Mouse (Mus musculus) midbrain, embryonic 15.5 days (tissue): ENCODE measurements around the gene Grm7. TPM values are rescaled to one million over a fixed set of nuclear protein-coding genes. Genes with fewer than 3 reads are reported as not detected.

Source experiments
- ATAC-seq: fragments of 200-750 bp; cut with Nextera tagmentation; replicated peaks from 2 replicates; pipeline ENCODE4 v1.8.0; 2017; ENCODE audit warnings: moderate TSS enrichment
- H3K27ac ChIP-seq: fragments of 300-500 bp; sonication (generic); 2 replicates; pipeline ENCODE4 v1.5.1; 2015; ENCODE audit warnings: mild to moderate bottlenecking, inconsistent platforms
- H3K27me3 ChIP-seq: fragments of 300-500 bp; sonication (generic); replicated peaks from 2 replicates; pipeline ENCODE4 v1.6.1; 2015; ENCODE audit warnings: inconsistent platforms
- H3K36me3 ChIP-seq: fragments of 300-500 bp; sonication (generic); replicated peaks from 2 replicates; pipeline ENCODE4 v1.6.1; 2015; ENCODE audit warnings: inconsistent platforms
- H3K4me1 ChIP-seq: fragments of 300-500 bp; sonication (generic); 2 replicates; pipeline ENCODE4 v1.6.1; 2015; ENCODE audit warnings: inconsistent platforms
- H3K4me2 ChIP-seq: fragments of 300-500 bp; sonication (generic); 2 replicates; pipeline ENCODE4 v1.6.1; 2015; ENCODE audit warnings: inconsistent platforms, mild to moderate bottlenecking, moderate library complexity
- H3K4me3 ChIP-seq: fragments of 300-500 bp; sonication (generic); 2 replicates; pipeline ENCODE4 v1.5.1; 2015; ENCODE audit warnings: mild to moderate bottlenecking, inconsistent platforms
- H3K9ac ChIP-seq: fragments of 300-500 bp; sonication (generic); 2 replicates; pipeline ENCODE4 v1.6.1; 2015; ENCODE audit warnings: mild to moderate bottlenecking, inconsistent platforms
- H3K9me3 ChIP-seq: fragments of 300-500 bp; sonication (generic); 2 replicates; pipeline ENCODE4 v1.6.1; 2016; ENCODE audit warnings: inconsistent platforms
- WGBS: fragments of 180-500 bp; shearing (Covaris S2); methylation state at CpG from one replicate; pipeline ENCODE4 v1.1.7; 2015; ENCODE audit warnings: mixed read lengths; 5-methylcytosine and 5-hydroxymethylcytosine counted together
- polyA plus RNA-seq: library from polyadenylated mRNA; unstranded; fragments of >200 nt; fragmentation: Nextera tagmentation; extraction: Ambion mirVana; gene quantifications from 2 replicates; pipeline ENCODE4 v1.2.1, GENCODE M21; 2015

Gene Grm7
- polyA plus RNA-seq, 1 experiment from 2014 or later = 30.1 TPM

DNA sequence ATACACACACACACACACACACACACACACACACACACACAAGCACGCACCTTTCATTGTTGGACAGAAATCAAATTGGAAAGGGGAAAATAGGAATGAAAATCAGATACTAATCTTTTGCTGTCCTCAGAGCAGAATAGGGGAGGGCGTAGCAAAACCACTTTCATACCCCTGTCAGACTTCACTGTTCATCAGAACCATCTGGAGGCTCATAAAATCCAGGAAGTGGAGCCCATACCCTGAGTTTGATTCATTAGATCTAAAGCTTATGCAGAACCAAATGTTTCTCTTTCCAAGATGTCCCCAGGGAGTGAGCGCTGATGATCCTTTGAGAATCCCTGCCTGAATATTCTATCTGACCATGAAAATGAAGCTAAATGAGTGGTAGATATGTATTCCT, 611.6 kb downstream of the Grm7 start:
- Histone ChIP-seq H3K9ac (no peak overlapping the region), H3K27ac (no peak overlapping the region), H3K4me3 (no peak overlapping the region), H3K36me3 (no peaks in the 10 kb centered on the region), H3K4me2 (no peak overlapping the region), H3K9me3 (no peaks in the 10 kb centered on the region), H3K4me1 (no peaks in the 10 kb centered on the region), H3K27me3 (no peaks in the 10 kb centered on the region)
- WGBS = 89% methylated on average over 3 of the region's 3 CpGs
- no peak for ATAC-seq

- Histone ChIP-seq H3K27me3 (no peaks in the 10 kb centered on the region), H3K4me1 (no peaks in the 10 kb centered on the region), H3K36me3 (no peaks in the 10 kb centered on the region), H3K27ac (no peak overlapping the region), H3K9ac (no peak overlapping the region), H3K4me2 (no peak overlapping the region), H3K4me3 (no peak overlapping the region), H3K9me3 (no peaks in the 10 kb centered on the region)
- ATAC-seq = no peak
- WGBS = 68% methylated on average over 3 of the region's 3 CpGs
These were observed 612.9 kb downstream of the Grm7 start for GRCm38 (mm10) chr6:111258256-111258655.

DNA sequence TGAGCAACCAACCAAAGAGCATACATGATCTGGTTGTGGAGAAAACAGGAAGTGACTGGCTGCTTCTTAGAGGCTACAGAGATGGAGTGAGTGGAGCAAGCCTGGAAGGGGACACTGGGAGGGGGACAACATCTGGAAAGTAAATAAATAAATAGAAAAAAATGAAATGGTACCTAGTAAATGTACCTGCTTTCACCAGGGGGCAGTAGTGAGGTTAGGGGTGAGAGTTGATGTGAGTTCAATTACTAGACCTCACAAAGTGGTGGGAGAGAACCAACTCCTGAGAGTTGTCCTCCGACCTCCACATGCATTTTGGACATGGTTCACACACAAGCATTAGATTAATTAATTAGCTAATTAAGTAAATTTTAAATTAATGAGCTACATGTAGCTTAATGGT, 615.8 kb downstream of the Grm7 start:
- H3K9ac ChIP-seq = no peak overlapping the region
- no peaks in the 10 kb centered on the region for H3K36me3 ChIP-seq
- no peak for ATAC-seq
- no peaks in the 10 kb centered on the region for H3K27me3 ChIP-seq
- H3K9me3 ChIP-seq = no peaks in the 10 kb centered on the region
- no peak overlapping the region for H3K4me3 ChIP-seq
- H3K4me1 ChIP-seq = no peaks in the 10 kb centered on the region
- no peak overlapping the region for H3K4me2 ChIP-seq
- WGBS = 89% methylated on average over 1 of the region's 1 CpGs
- H3K27ac ChIP-seq = no peak overlapping the region

- Histone ChIP-seq H3K9me3 (no peaks in the 10 kb centered on the region), H3K4me2 (no peak overlapping the region), H3K4me3 (no peak overlapping the region), H3K27me3 (no peaks in the 10 kb centered on the region), H3K36me3 (no peaks in the 10 kb centered on the region), H3K9ac (no peak overlapping the region), H3K27ac (no peak overlapping the region), H3K4me1 (no peaks in the 10 kb centered on the region)
- WGBS = 64% methylated on average over 4 of the region's 4 CpGs
- ATAC-seq = no peak
These were observed 631.3 kb downstream of the Grm7 start for GRCm38 (mm10) chr6:111276657-111277056.

GRCm38 (mm10) chr6:111278516-111278915, 633.1 kb downstream of the Grm7 start:
- no peaks in the 10 kb centered on the region for H3K27me3 ChIP-seq
- no peaks in the 10 kb centered on the region for H3K9me3 ChIP-seq
- H3K36me3 ChIP-seq = no peaks in the 10 kb centered on the region
- H3K9ac ChIP-seq = no peak overlapping the region
- ATAC-seq = no peak
- H3K4me3 ChIP-seq = no peak overlapping the region
- no peaks in the 10 kb centered on the region for H3K4me1 ChIP-seq
- H3K27ac ChIP-seq = no peak overlapping the region
- no peak overlapping the region for H3K4me2 ChIP-seq

- Histone ChIP-seq H3K27ac (0 out of 2 replicates have a peak overlapping the region, but pooled peaks have one; percentile 42), H3K9ac (no peak overlapping the region), H3K4me2 (no peak overlapping the region), H3K27me3 (no peaks in the 10 kb centered on the region), H3K36me3 (no peaks in the 10 kb centered on the region), H3K4me3 (no peak overlapping the region), H3K9me3 (no peaks in the 10 kb centered on the region), H3K4me1 (peaks cover 3% of the 10 kb centered on the region; the same call in 1 of the 2 replicates)
- peak; percentile 84 for ATAC-seq
- 38% methylated on average over 5 of the region's 5 CpGs for WGBS
These were observed 648.2 kb downstream of the Grm7 start for GRCm38 (mm10) chr6:111293505-111294001.

GRCm38 (mm10) chr6:111303912-111304555, 658.7 kb downstream of the Grm7 start:
- no peak overlapping the region for H3K9ac ChIP-seq
- no peaks in the 10 kb centered on the region for H3K9me3 ChIP-seq
- 24% methylated on average over 3 of the region's 3 CpGs for WGBS
- H3K4me2 ChIP-seq = no peak overlapping the region
- H3K27me3 ChIP-seq = no peaks in the 10 kb centered on the region
- 0 out of 2 replicates have a peak overlapping the region, but pooled peaks have one; percentile 34 for H3K27ac ChIP-seq
- ATAC-seq = peak; percentile 67; the same call in 1 of the 2 replicates
- H3K36me3 ChIP-seq = no peaks in the 10 kb centered on the region
- H3K4me3 ChIP-seq = no peak overlapping the region
- peaks cover 6% of the 10 kb centered on the region for H3K4me1 ChIP-seq

DNA sequence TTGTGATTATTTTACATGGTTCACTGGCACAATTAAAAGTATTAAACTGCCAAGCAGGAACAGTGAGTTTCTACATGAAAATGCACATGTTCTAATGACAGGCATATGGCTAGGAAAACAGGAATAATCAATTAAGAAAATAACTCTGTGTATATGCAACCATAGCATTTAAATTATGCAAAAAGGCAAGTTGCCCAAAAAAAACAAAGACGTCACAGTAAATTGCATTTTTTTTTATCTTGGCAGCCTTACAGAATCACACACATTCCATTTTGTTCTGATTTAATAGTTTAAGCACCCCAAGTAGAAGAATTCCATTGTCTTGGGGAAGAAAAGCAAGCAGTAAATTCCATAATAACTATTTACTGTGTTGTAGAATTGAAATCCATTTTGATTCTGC, 716.3 kb downstream of the Grm7 start:
- no peak overlapping the region for H3K9ac ChIP-seq
- H3K27me3 ChIP-seq = no peaks in the 10 kb centered on the region
- H3K4me3 ChIP-seq = no peak overlapping the region
- no peaks in the 10 kb centered on the region for H3K9me3 ChIP-seq
- ATAC-seq = no peak
- no peak overlapping the region for H3K27ac ChIP-seq
- H3K4me1 ChIP-seq = no peaks in the 10 kb centered on the region
- 62% methylated on average over 1 of the region's 1 CpGs for WGBS
- no peak overlapping the region for H3K4me2 ChIP-seq
- H3K36me3 ChIP-seq = no peaks in the 10 kb centered on the region

DNA sequence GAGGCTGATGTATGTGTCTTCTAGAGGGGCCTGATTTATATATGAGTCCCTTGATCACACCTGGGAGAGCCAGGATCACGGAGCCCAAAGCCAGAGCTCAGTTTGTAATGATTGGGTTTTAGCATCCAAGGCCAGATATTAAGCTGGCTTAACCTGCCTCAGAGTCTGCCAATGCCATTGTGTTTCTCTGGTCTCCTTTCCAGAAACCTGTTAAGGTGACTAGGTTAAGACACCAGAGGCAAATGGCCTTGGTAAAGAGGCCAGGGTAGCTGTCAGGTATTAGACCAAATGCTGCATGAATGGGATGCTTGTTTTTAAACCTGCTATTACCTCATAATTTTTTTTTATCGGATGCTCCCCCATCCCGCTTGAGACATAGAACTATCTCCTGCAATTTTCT, 722.7 kb downstream of the Grm7 start:
- no peak overlapping the region for H3K9ac ChIP-seq
- 95% methylated on average over 3 of the region's 3 CpGs for WGBS
- H3K9me3 ChIP-seq = no peaks in the 10 kb centered on the region
- H3K27ac ChIP-seq = no peak overlapping the region
- no peaks in the 10 kb centered on the region for H3K27me3 ChIP-seq
- no peak overlapping the region for H3K4me3 ChIP-seq
- H3K4me1 ChIP-seq = peaks cover 14% of the 10 kb centered on the region
- no peak for ATAC-seq
- no peak overlapping the region for H3K4me2 ChIP-seq
- no peaks in the 10 kb centered on the region for H3K36me3 ChIP-seq

DNA sequence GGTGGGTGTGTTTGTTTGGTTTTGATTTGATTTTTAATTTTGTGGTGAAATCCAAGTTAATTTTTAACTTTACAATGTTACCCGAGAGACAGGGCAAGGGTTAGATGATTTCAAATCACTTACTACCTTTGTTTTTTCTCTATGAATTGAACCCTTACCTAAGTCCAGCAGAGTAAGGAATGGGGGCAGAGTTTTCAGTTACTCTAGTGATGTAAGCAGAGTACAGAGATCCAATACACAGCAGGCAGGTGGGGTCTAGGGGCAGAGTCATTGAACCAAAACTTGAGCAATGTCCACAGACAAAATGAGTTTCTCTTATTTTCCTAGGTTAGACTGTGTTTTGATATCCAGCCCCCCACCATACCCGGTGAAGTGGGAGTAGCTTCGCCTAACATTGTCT, 723.2 kb downstream of the Grm7 start:
- peaks cover 18% of the 10 kb centered on the region for H3K4me1 ChIP-seq
- no peaks in the 10 kb centered on the region for H3K27me3 ChIP-seq
- H3K9me3 ChIP-seq = no peaks in the 10 kb centered on the region
- no peak overlapping the region for H3K27ac ChIP-seq
- no peaks in the 10 kb centered on the region for H3K36me3 ChIP-seq
- 88% methylated on average over 3 of the region's 3 CpGs for WGBS
- H3K9ac ChIP-seq = no peak overlapping the region
- ATAC-seq = no peak
- H3K4me2 ChIP-seq = no peak overlapping the region
- no peak overlapping the region for H3K4me3 ChIP-seq

DNA sequence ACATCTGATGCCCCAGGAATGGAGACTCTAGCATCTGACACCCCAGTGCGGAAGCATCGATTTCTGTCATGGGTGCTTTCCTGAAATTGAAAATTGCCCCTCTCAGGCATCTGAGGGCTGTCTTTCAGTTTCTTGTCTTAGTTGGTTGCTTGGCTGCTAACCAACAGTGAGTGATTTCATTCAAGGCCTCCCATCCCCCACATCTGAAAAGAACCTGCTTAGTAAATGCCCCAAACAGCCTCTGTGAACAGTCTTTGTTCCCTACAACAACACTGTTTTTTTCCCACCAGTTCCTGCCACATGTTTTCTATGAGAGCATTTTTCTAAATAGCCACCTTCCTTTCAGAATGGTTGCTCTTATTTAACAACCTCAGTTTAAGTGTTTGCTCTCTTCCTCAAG, 723.6 kb downstream of the Grm7 start:
- 71% methylated on average over 2 of the region's 2 CpGs for WGBS
- Histone ChIP-seq H3K27me3 (no peaks in the 10 kb centered on the region), H3K9ac (no peak overlapping the region), H3K36me3 (no peaks in the 10 kb centered on the region), H3K4me1 (peaks cover 18% of the 10 kb centered on the region), H3K4me2 (no peak overlapping the region), H3K9me3 (no peaks in the 10 kb centered on the region), H3K4me3 (no peak overlapping the region), H3K27ac (no peak overlapping the region)
- no peak for ATAC-seq

GRCm38 (mm10) chr6:111371581-111372349, 726.4 kb downstream of the Grm7 start:
- Histone ChIP-seq H3K9me3 (no peaks in the 10 kb centered on the region), H3K27ac (0 out of 2 replicates have a peak overlapping the region, but pooled peaks have one; percentile 59), H3K4me1 (peaks cover 18% of the 10 kb centered on the region), H3K9ac (no peak overlapping the region), H3K4me3 (no peak overlapping the region), H3K27me3 (no peaks in the 10 kb centered on the region), H3K36me3 (no peaks in the 10 kb centered on the region), H3K4me2 (no peak overlapping the region)
- ATAC-seq = peak; percentile 34; the same call in 1 of the 2 replicates
- WGBS = 18% methylated on average over 4 of the region's 4 CpGs
